Comparison of ENCODE assay signal across 23 mouse cellular contexts in the genomic region with DNA sequence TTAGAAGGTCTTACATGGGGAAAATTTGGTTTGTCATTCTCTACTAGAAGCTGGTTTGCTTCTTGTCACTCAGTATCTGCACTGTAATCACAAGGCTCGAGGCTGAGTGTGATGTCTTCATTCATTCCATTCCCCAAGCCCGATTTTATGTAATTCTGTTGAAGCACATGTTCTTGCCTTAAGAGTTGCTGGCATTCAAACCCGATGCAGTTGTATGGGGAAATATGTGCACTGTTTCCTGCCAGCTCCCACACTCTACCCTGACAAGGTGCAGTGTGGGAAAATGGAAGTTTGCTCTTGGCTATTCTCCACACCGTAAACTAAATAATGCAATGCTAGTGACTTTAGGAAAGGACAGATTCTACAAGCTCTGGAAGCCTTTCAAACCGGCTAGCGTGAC. TPM values are rescaled to one million over a fixed set of nuclear protein-coding genes. Genes with fewer than 3 reads are reported as not detected.
DNase-seq lines count a peak whose midpoint lies in the region; TF ChIP-seq lines count a peak whose summit lies in the region.
"Had no signal": no experiment of that assay in that cellular context is flagged by ENCODE, and none has a peak within 500 bp of the region (broad histone marks: within the 10 kb centered on the region; RNA-seq: fewer than 3 reads in every experiment).

No protein-coding gene starts in this region.

- DNase-seq in cerebellum, adult 9-10 months: peak; percentile 51
- DNase-seq in cerebellum, adult 11 months: no peak
- DNase-seq in layer of hippocampus, adult 18-20 months (ENCODE audit: low spot score in 2 of 2): peak; percentile 68 to 85
- no peak for DNase-seq in layer of hippocampus, postnatal 10 days (ENCODE audit: low spot score in 2 of 2)
- DNase-seq in gonadal fat pad, adult 2 months (ENCODE audit: low read depth): peak; percentile 62
- no peak for DNase-seq in kidney, postnatal 4 days
- no peak for DNase-seq in MN1 (ENCODE audit: low spot score)
- DNase-seq: cerebellum, adult 8-10 months; gastrocnemius, postnatal 14 days; heart, adult 2 months; heart, postnatal 14 days; kidney, adult 11 months; right cerebral cortex, postnatal 14 days; spleen, adult 18-20 months had no signal

- no peak for TF ChIP-seq POLR2A in olfactory bulb, adult 2 months (IDR thresholded peaks at IDR 0.05; ENCODE audit: insufficient read depth, low read depth, low read length)

- no peak for TF ChIP-seq CTCF in olfactory bulb, adult 2 months (IDR thresholded peaks at IDR 0.05; ENCODE audit: insufficient read depth, low read depth, low read length)

- no peak overlapping the region for H3K4me3 ChIP-seq in olfactory bulb, adult 2 months (ENCODE audit: insufficient read depth, low read depth, low read length)
- H3K4me3 ChIP-seq: embryonic facial prominence, embryonic 15.5 days; forebrain, embryonic 10.5 days; heart, adult 2 months; heart, embryonic 13.5 days; hindbrain, embryonic 12.5 days; kidney, embryonic 15.5 days had no signal

- peak overlapping the region; percentile 4; the same call in 1 of the 2 replicates for H3K27ac ChIP-seq in olfactory bulb, adult 2 months (ENCODE audit: insufficient read depth, low read depth, low read length)
- H3K27ac ChIP-seq: embryonic facial prominence, embryonic 15.5 days; forebrain, embryonic 10.5 days; heart, adult 2 months; heart, embryonic 13.5 days; hindbrain, embryonic 12.5 days; kidney, embryonic 15.5 days had no signal

- WGBS in olfactory bulb, adult 2 months: 38% methylated on average over 6 of the region's 6 CpGs

- peaks cover 8% of the 10 kb centered on the region for H3K4me1 ChIP-seq in olfactory bulb, adult 2 months (ENCODE audit: control insufficient read depth, insufficient read depth, low read length)
- H3K4me1 ChIP-seq: embryonic facial prominence, embryonic 15.5 days; forebrain, embryonic 10.5 days; heart, embryonic 13.5 days; hindbrain, embryonic 12.5 days; kidney, embryonic 15.5 days had no signal

RNA-seq across cellular contexts. Expression of a gene that starts 37.4 kb away (rescaled TPM):
- total RNA-seq in layer of hippocampus, adult 18-20 months (2021): 100 to 1,000 TPM; 204 to 210 TPM
- 100 to 1,000 TPM; 313 to 386 TPM for total RNA-seq in layer of hippocampus, postnatal 10 days (2021)
- not detected in 2 replicates for polyA plus RNA-seq in gonadal fat pad, adult 2 months (2012; rRNA removed)
- polyA plus RNA-seq in olfactory bulb, adult 2 months (2012; ENCODE audit: insufficient read depth, insufficient read length, low replicate concordance, missing spikeins): 229 and 639 TPM in 2 replicates
- polyA plus RNA-seq: liver, adult 2 months; lung, postnatal 0 days; urinary bladder, adult 2 months had no signal

Comparison
In these comparisons a context has a peak if more than half of its experiments do, and no peak if none do; other contexts are left out.
1. DNase-seq: peak in cerebellum, adult 9-10 months (single experiment), layer of hippocampus, adult 18-20 months (2 of 2) and gonadal fat pad, adult 2 months (single experiment); none in cerebellum, adult 11 months (single experiment), layer of hippocampus, postnatal 10 days (0 of 2), kidney, postnatal 4 days (0 of 2) and MN1 (single experiment).